Mouse (Mus musculus) heart, postnatal 36 days (tissue): ENCODE data around the gene Slc1a7. TPM values are rescaled to one million over a fixed set of nuclear protein-coding genes. Genes with fewer than 3 reads are reported as not detected.

Experiments used
- DNase-seq, 2 experiments: peaks; one replicate each; pipeline ENCODE4 v3.0.0; 2021 to 2022
- intact Hi-C: fragments of 180-260 bp; cut with DNase I; formaldehyde crosslinking; loops from one replicate; pipeline ENCODE4 v1.15.1; 2025
- total RNA-seq, 2 experiments: library from RNA; stranded (reverse); gene quantifications; 2 replicates each; pipeline ENCODE4 v1.2.3; 2021

The Slc1a7 gene
- total RNA-seq, 2 experiments from 2014 or later = 0.27 to 0.33 TPM

DNA sequence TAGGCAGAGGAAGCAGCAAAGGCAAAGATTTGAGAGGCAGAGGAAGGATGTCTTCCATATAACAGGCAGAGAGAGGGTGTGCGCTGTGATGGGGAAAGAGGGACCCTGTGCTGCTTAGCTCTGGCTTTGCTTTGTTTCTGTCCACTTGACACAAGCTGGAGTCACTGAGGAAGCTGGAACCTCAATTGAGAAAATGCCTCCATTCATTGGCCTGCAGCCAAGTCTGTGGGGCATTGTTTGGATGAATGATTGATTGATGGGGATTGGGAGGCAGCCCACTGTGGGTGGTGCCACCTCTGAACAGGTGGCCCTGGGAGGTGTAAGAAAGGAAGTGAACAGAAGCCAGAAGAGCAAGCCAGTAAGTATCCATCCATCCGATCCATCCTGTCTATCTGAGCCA, 5.3 kb upstream of the Slc1a7 start:
- no peak for DNase-seq
- intact Hi-C loops = loop anchor here (1.0 kb wide), 1 partner anchor 53 kb away; no protein-coding TSS in a partner anchor

DNA sequence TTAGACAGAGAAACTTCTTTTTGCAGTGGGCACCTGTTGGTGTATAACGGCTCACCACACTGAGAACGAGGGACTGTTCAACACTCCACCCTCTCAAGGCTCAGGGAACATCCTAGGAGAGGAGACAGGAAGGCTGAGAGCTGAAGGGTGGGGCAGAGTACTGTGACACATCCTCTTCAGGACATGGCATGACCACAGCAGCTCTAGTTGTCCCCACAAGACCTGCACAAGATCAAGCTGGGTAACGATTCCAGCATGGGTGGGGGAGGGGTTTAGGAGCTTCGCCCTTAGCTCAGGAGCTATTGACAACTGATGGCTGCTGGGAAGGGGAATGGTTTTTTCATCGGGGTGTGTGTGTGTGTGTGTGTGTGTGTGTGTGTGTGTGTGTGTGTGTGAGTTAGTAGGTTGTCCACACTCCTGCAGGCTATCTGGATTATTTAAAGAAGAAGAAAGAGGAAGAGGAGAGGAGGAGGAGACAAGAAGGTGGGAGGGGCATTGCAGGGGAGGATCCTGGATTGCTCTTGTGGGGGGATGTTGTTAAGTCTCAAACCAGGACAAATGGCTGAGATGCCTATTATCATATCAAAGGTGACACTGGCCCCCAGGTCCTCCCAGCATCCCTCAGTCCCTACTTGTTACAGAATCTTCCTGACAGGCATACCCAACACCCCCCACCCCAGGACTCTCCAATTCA, 1.6 kb upstream of the Slc1a7 start:
- intact Hi-C loops = no loop called here
- DNase-seq = peak in 1 of 2 experiments; percentile 24

DNA sequence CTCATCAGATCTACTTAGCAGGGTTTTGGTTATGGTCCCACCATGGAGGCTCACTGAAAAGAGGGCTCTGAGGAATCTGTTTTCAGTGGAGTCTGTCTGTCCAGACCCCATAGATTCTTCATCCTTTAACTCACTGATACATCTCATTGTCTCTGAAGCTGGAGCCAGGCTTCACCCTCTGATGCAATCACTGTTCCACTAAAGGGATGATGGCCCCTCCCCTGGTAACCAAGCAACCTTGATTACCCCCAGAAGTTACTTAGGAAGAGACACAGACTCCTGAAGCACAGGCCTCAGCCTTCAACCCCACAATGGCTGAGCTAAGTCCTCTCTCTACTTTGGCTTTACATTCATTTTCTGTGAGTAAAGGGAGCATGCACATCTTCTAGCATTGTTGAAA, 1.6 kb downstream of the Slc1a7 start:
- no peak for DNase-seq

DNA sequence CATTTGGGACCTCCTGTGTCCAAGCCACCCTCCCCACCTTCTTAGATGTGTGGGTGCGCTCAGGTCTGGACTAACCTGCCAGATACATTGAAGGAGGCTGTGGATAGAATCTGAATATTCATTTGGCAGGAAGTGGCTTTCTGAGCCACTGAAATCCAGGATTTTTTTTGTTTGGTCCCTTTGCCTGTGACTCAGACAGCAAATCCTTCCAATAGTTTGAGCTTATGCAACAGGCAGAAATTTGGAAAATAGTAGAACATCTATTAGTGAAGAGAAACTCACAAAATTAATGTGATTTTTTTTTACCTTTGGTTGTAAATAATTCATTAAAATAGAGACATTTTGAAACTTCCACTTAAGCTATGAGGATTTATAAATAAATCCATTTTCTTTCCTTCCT, 3.0 kb downstream of the Slc1a7 start:
- DNase-seq = no peak
- intact Hi-C loops = no loop called here

More for the DNA sequence above, 1.6 kb downstream of the Slc1a7 start:
- intact Hi-C loops = no loop called here

DNA sequence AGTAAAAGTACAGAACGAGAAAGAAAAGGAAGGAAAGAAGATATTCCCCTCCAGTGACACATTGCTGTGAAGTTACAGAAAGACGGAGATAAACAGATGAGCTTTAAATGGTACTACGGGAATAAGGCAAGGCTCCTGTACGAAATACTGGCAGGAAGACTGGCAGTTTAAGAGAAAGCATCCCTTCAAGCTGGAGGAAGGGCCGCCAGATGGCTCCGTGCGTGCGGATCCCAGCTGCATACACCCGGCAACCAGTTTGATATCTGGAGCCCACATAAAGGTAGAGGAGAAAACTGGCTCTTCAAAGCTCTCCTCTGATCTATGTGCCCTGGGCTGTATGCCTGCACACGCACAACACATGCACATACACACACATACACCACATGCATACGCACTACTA, 6.4 kb downstream of the Slc1a7 start:
- DNase-seq = no peak
- intact Hi-C loops = no loop called here

DNA sequence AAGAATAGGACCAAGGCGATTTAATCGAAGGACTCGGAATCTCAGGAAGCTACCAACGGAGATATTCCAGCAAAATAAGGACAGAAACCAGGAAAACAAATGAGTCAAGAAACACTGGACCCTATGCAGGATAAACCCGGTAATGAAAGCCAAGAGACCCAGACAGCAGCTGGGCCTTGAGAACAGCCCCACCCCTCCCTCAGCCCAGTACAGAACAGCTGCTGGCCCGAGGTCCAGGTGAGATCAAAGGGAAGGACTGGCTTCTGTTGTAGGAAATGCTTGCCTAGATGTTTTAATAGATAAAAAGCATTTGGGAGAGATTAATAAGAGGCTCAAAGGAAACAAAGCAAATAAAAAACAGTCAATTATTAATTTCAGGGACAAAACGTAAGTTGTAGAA, 6.9 kb downstream of the Slc1a7 start:
- DNase-seq = no peak
- intact Hi-C loops = no loop called here

DNA sequence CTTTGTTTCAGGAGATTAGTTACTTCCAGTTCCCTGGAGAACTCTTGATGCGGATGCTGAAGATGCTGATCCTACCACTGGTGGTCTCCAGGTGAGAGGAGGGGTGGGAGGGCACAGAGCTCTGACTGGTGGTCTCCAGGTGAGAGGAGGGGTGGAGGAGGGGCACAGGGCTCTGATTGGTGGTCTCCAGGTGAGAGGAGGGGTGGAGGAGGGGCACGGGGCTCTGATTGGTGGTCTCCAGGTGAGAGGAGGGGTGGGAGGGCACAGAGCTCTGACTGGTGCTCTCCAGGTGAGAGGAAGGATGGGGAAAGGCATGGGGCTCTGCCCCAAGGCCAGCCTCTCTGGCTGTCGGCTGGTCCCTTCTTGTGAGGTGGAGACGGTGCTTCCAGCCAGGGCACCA, 9.5 kb downstream of the Slc1a7 start:
- no peak for DNase-seq
- intact Hi-C loops = no loop called here

DNA sequence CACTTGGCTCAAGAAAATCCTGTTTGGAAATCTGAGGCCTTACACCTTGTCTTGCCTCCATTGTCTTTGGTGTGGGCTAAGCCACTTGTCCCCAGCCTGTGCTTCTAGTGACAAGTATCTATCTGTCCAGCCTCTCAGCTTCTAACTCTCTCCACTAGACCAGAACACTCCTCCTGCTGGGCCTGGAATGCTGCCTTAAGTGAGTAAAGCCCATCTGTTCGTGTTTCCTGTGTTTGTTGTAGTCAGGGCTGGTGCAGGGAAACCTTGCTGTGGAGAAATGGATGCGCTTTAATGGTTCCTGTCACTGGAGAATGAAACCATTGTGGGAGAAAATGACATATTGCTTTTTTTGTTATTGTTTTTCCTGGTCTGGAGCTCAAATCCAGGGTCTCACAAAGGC, 11.4 kb downstream of the Slc1a7 start:
- no peak for DNase-seq
- intact Hi-C loops = no loop called here

DNA sequence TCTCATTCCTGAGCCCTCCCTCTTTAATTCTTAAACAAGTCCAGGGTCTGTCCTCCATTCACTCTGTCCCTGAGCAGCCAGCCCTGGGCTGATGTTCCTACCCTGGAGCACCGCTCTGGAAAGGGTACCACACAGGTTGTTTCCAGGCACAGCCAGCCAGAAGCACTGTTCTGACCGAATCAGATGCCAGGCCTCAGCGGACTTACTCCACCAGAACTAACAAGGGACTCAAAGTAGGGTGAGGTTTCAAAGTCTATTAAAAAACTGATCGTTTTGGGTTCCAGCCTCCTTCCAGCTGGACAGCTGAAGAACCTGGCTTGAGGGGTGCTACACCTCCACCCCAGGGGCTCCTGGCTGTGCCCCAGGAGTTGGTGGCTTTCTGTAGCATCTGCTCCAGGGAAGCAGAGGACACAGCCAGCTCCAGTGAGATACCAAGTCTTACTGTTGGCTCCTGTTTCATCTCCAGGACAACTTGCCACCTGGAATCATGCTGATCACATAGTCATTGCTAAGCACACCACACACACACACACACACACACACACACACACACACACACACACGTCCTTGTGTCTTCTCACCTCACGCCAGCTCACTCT, 12.0 kb downstream of the Slc1a7 start:
- no peak for DNase-seq
- intact Hi-C loops = no loop called here

DNA sequence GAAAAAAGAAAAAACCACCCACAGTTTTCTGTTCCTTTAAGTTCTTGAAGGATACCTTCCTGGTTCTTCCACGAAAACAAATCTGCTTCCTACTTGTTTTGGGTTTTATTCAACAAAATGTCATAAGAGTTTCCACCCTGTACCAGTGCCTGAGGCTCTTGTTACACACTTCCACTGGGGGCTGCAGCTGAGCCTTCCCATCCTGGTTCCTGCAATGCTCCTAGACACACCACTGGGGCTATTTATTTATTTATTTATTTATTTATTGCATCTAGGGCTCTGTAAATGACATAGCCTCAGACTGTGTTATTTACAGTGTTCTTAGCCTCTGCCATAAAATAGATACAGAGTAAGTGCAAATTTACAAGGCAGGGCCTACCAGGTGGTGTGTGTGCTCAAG, 15.6 kb downstream of the Slc1a7 start:
- intact Hi-C loops = no loop called here
- DNase-seq = no peak

DNA sequence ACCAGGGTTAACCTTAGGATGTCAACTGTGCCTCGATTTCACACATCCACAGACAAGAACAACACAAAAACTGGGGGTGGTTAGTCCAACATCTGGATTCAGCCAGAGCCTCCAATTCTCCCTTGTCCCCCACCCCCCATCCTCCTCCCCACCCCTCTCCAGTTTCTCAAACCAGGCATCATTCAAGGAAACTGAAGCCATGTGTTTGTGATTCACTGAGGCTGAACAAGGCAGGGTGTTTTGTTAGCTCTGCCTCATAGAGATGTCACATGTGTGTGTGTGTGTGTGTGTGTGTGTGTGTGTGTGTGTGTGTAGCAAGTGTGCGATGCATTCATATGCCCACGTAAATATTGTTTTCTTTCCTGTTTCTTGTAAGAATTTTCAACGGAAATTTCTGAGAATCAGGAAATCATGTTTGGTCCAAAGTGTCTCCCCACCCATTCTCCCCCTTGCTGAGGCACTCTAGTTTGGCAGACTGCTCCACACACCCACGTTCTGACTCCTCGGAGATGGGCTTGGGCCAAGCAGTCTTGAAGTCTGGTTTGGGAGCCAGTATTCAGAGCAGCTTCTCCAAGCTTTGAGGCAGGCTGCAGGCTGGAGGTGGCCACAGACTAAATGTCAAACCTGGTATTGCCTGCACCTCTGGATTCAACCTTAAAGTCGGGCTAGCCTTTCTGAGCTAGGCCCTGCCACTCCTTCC, 16.3 kb downstream of the Slc1a7 start:
- intact Hi-C loops = no loop called here
- peak; percentile 66 to 72 for DNase-seq

DNA sequence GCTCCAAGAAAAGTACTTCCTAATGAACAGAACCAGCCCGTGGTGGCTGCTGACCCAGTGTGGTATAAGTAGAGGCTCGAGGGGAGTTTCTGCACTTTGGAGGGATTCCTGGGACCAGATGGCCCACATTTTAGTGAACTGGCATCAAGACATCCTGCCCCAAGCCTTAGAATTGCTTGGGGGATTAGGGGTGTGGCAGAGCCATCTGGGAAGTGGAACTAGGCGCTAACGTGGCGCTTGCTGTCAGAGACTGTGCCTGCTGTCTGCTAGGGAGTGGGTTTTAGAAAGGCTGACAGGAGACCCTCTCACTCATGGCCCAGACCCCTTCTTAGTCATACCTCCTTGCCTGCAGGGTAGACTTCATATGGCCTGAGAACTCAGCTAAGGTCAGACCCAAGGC, 17.7 kb downstream of the Slc1a7 start:
- DNase-seq = no peak
- intact Hi-C loops = no loop called here

DNA sequence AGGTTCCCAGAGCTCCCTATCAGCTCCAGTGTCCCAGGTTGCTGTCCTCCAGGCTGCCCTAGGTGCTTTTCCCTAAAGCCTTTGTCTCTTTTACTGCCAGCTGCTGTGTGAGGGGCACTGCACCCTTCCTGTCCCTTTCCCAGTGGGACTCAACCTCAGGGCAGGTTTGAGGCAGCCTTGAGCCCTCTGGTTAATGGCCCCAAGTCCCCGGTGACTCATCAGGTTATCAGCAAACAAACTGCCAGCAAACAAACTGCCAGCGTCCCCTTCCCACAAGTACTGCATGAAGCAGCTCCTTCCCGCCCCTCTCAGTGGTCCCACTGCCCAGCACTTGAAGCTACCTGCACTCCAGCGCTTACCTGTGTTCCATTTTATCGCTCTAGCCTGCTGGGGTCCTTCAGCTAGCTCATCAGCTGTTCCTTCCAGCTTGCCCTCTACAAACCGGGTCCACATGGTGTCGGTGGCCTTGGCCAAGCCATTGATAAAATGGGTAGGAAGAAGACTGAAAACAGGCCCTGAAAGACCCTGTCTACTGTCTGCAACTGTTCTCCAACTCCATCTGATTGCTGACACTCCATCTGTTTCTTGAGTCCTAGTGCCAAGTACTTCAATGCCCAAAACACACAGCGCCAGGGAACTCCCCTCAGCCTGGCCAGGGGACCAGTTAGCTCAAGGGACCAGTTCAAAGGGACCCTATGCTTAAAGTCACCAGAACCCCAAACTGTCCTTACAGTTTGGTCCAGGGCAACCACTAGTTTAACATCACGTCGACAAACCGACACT, 18.4 kb downstream of the Slc1a7 start:
- intact Hi-C loops = no loop called here
- no peak for DNase-seq

DNA sequence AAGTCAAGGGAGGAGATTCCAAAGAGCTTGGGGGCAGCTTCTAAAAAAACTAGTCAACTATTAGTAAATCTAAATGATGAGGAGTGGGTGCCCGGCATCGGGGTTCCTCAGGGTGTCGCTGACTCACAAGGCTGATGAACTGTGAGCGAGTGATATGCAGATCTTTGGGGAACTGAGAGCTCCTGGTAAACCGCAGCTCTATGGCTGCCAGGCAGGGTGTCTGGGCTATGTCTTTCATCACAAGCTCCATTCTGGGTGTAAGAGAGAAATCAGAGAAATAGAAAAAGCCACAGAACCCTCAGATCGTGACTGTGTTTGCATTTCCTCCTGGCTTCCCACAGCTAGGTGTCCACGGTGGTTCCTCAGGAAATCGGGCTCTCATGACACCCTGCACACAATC, 20.8 kb downstream of the Slc1a7 start:
- intact Hi-C loops = no loop called here
- DNase-seq = peak in 1 of 2 experiments; percentile 42

DNA sequence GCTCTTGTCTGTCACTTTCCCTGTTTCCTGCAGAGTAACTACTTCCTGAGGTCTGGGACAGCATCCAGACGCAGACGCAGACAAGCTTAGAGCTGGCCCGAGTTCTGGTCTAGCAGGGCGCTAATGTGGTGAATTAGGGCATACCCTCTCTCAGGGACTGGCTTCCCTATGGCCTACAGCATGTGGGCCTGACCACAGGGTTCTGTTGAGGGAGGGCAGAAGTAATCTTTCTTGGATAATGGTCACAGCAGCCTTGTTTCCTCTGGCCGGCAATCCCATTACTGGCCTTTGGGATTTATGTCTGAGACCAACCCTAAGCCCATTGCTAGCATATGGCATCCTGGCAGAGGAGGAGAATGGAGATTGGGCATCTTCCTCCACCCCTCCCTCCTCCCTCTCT, 22.7 kb downstream of the Slc1a7 start:
- no peak for DNase-seq
- intact Hi-C loops = no loop called here

DNA sequence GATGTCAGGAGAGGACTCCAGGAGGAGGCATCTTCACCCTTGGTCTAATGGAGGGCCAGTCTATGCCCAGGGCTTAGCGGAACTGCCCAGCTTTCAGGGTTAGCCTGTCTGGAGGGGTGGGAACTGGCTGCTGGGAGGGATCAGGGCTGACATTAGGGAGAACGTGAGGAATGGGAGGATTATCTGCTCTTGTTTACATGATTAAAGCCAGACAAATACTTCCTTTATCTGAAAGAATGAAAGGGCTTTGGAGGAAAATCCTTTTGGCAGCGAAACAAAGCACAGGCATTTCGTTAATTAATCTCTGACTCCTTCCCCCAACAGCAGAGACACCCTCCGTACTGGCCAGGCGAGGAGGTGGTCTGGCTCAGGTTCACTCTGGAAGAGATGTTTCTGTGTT, 23.7 kb downstream of the Slc1a7 start:
- intact Hi-C loops = no loop called here
- no peak for DNase-seq

DNA sequence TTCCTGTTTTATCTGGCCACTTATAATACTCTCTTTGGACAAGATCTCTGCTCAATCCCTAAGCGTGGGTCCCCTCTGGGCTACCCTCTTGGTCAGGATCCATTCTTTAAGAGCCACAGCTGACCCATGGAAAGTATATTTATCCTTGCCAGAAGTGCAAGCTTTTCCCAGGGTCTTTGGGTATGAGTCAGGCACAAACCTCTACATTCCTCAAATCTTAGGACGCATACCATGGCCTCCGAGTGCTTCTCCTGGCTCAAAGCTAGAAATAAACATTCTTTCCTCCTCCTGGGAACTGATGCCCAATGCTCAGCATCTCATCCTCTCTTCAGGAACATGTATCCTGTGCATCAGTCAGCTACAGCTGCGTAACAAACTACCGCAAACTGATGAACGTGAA, 26.9 kb downstream of the Slc1a7 start:
- intact Hi-C loops = no loop called here
- no peak for DNase-seq

DNA sequence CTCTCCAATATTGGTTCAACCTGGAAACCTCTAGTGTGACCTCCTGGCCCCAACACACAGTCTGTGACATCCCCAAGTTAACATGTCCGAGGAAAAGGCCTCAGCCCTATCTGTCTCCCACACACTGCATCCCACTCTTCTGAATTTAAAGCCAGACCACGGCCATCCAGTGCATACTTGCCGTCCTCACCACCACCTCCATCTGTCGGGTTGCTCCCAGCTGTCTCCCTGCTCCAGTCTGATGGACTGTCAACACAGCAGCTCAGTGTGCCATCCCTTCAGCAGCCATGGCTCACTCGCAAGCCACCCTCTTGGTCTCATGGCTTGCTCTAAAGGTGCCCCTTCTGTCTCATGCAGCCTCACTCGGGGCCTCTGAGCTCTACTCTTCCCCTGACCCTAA, 27.6 kb downstream of the Slc1a7 start:
- intact Hi-C loops = no loop called here
- DNase-seq = no peak

DNA sequence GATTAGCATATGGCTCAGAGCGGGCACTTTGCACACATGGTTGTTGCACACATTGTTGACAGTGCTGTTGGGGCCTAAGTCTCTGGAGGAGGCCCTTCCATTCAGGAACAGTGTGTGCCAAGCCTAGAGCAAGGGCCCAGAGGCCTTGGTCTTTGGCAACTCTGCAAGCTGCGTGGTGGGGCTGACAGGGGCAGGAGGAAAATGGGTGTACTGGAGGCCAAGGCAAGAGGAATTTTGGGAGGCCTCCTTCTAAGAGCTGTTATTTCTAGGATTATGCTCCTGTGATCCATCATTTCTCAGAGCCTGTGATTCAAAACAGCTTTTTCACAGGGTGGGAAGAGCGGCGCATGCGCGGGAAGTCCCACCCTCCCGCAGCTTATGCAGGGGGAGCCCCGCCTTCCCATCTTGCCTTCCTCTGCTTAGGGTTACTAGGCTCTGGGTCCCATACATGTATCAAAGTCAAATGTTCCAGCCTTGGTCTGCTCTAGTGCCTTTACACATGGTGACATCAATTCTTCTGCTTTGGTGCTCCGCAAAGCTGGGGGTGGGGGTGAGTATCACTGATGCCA, 28.4 kb downstream of the Slc1a7 start:
- intact Hi-C loops = no loop called here
- DNase-seq = no peak

DNA sequence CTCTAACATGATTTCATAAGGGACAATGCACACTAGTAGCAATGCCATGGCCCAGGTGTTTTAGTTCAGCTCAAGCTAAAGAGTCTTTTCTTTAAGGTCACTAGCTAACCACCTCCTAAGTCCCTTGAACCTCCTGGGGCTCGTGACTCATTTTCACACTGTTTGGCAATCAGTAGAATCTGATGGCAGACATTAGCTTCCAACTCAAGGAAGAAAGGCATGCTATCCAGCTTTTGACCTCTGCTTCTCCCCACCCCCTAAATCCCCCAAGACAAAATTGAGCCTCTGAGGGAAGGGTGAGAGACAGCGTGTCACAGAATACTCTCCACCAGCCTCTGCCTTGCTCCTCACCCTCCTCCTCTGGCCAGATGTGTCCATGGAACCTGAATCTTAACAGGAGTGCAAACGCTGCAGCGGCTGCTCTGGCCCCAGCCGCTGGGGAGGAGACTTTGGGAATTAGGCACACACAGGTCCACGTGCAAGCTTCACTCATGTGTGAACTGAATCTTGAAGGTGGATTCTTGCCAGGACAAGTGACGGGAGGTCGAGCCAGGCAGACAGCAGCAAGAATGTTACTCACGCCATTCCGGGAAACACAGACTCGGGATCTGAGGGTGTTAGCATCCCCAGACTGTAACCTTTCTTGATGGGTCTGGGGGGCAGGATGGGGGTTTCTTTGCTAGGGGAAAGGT, 30.7 kb downstream of the Slc1a7 start:
- intact Hi-C loops = no loop called here
- DNase-seq = peak; percentile 59 to 69
